Mouse (Mus musculus) layer of hippocampus, adult 9-10 months (tissue): ENCODE data around the gene Tmem100.

Source experiments
- DNase-seq: peaks from one replicate; pipeline ENCODE4 v3.0.0; 2022; ENCODE audit warnings: low spot score

Gene Tmem100

DNA sequence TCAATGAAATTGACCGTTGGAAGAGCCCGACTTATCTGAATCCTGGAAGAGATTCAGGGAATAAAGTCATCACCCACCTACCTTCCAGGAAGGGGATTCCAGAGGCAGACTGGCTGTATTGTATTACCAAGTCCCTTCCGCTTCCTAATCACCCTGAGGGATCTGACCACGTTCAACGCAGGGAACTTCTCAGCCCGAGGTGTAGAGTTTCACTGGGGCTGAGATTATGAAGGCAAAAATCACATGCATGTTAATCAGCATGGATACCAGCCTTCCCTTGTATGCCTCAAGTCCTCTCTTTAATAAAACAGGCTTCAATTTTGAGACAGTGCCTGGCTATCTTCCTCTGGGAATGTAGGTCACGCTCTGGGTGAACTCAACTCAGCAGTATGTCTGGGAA lies 14.9 kb upstream of the Tmem100 start:
- DNase-seq = no peak

DNA sequence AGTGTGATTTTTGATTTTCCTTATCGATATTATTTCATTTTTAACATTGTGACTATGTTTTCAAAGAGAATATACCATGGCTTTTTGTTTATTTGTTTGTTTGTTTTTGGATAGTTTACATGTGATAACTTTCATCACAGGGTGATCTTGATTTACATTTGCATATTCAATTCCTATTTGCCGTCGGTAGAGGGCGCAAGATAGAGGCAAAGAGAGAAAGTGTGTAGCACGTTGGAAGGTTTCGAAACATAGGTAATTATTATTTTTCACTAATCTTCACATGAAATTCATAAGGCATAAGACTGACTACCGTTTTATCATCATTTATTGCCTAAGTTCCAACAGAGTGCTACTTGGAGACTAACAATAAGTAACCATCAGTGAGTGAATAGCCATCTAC lies 11.0 kb upstream of the Tmem100 start:
- DNase-seq = peak; percentile 32

DNA sequence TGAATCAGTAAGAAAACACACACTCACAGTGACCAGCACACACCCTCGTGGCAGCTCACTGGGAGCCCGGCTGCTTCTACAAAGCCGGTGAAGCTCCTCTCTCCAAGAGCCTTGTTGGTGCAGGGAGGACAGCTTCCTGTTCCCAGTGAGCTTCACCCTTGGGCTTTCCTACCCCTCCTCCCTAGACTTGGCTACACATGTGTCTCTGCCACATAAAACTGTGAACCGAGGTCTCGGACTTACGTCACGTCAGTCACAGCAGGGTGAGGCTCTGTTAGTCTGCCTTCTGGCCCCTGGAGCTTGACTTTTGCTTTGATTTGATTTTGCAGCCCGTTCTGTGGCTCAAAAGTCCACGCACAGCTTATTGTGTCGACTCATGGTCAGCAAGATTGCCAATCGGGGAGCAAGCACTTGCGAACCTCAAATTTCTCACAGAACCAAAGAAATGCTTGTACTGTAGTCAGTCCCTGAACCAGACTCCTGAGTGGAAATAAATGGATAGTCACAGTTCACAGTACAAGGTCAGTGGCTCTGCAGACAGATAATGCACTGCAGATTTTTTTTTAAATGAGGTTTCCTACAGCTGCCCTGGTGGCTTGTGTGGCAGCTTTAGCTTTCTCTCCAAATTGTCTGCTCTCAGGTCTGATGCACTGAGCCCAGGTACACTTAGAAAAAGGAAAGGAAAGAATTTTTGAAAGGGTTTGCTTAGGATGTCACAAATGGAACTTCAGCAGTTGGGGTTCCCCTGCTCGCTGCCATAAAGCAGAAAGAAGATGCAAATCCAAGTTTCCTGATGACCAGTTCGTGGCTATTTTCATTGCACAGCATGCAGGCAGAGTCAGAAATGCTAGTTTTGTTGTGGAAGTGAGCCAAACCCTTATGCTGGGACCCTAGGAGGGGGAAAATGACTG lies 4.0 kb upstream of the Tmem100 start:
- DNase-seq = no peak

DNA sequence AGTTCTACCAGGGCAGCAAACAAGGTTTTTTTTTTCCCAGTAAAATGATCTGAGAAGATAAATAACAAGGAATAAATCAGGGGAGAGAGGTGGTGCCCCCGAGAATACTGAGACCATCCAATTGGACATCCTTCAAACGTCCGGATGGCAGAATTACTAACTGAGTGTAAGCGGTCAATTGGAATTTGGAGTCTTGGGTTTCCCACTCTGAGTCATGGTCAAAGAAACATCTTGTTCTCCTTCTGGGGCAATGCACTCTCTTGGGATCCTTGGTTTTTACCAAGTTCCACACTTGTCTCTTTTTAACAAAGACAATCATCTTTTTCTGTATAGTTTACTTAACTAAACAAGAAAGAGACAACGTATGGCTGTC lies 3.4 kb upstream of the Tmem100 start:
- no peak for DNase-seq

DNA sequence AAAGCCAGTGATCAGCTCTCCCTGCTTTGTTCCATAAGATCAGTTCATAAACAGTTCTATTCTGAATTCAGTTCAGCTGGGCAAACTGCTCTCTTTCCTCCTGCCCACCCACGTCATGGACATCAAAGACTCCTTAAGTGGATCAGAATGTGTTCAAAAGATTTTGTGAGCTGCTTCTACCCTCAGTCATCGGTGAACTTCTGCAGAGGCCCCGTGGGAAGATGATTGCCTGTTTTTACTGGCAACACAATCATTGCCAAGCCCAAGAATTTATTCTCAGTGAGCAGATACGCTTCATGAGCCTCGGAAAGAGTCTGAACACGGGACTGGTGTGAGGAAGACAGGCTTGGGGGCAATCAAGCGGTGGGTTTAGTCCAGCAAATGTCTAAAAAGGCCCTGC lies 2.9 kb upstream of the Tmem100 start:
- no peak for DNase-seq

DNA sequence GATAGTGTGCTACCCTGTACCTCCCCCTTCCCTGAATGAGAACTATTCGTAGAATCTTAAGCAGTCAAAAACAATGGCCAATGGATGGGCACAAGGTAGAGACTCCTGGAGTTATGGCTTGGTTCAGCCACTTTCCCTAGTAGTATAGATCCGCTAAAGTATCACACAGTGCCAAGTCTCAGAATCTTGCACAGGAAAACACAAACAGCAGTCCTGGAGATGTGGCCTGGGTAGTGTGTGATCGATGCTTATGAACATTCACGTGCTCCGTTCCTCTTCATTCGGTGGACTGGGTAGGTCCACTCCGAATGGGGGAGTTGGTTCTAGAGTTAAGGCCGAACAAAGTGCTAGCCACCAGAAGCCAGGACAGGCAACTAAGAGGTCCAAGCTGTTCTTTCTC lies 1.4 kb upstream of the Tmem100 start:
- no peak for DNase-seq

DNA sequence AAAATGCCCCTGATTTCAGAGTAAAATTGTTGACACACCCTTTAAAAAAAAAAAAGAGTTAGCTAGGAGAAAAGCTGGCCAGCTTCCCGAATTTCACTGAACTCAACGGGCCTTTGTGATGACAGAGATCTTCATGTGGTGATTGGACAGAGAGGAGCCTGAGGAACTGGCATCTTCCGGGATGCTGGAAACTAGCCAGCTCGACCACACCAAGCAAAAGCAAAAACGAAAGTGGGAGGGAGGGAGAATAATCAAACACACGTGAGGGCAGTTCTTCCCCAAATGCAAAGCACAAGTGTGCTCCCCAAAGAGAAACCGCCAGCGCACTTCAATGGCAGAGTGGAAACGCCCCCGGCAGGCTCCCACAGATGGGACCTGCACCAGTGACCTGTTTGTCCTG lies 794 bp upstream of the Tmem100 start:
- DNase-seq = no peak

DNA sequence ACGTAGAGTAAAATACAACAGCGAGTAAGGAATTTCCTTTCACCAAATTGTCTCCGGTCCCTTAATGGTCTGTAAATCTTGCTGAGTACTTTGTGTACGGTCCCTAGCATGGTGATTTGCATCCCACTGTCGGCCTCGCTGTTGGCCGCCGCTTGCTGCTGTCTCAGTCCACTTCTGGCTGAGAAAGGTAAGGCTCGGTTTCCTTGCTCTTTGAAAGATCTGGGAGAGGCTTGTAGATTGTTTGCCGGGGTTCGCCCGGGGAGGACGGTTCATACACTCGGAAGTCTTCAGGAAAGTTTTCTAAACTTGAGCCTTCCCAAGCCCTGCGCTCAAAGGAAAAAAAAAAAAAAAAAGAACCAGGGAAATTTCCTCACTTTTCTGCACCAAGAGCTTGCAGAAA lies 409 bp downstream of the Tmem100 start:
- DNase-seq = no peak

DNA sequence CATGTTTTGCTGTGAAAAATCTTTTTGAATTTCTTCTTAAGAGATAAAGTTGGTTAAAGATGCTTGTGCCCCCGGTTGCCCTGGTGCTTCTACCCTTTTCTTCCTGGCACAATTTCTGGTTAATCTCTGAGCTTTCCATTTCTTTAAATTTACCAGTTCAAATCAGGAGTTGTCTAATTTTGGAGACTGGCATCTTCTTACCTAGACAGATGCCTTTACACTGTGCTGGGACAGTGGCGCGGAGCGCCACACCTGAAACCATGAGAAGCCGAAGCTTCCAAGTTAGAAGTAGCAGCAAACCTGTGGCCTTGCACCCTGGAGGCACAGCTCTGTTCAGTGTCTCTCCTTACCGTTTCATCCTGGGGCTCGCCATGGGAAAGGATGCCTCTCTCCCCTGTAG lies 928 bp downstream of the Tmem100 start:
- DNase-seq = no peak

DNA sequence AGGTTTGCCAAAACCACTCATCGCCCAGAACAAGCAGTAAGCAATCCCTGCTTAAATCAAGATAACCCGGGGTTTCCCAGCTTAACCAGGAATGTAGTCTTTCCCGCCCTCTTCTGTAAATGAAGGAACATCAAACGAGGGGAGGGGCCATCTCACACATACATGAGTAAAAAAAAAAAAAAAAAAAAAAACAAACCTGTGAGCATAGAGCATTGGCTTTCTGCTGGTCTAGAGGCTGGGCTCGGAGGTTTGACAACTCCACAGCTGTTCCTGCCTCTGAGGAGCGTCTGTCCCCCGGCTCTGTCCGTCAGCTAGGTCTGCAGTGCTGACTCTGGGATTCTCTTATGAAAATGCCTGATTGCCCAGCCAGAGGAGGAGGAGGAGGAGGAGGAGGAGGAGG lies 2.7 kb downstream of the Tmem100 start:
- no peak for DNase-seq

DNA sequence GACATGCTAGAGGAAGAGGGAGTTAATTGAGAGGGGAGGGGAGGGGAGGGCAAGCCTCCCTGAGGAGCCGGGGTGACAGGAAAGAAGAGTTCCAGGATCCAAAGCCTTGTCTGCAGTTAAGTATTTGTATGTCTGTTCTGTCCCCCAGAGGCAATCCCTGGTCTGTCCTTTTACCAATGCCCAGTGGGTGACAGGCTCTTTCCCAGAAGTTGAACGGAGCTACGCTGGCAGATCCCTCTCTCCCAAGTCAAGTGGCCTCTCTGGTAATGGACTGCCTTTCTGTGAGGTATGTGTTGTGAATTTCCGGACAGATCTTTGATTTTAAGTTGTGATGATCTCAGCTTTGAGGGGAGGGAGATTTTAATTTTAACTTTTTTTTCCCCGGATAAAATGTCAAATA lies 3.3 kb downstream of the Tmem100 start:
- DNase-seq = no peak

DNA sequence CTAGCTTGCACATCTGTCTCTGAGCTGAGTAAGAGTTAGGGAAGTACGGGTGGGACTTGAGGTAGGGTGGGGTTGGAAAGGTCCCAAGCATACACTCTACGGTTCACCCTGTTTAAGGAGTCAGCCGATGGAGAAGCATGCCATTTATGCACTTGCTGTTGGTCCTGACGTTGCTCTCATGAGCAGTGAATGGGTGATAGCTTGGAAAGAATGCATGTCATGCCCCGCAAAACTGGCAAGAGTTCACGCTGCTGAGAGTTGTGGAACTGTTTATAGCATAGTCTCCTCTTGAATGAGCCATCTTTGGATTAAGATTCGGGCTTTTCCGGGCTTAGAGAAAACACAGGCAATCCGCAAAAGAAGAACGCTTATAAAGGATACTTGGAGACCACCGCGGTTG lies 4.5 kb downstream of the Tmem100 start:
- DNase-seq = no peak

DNA sequence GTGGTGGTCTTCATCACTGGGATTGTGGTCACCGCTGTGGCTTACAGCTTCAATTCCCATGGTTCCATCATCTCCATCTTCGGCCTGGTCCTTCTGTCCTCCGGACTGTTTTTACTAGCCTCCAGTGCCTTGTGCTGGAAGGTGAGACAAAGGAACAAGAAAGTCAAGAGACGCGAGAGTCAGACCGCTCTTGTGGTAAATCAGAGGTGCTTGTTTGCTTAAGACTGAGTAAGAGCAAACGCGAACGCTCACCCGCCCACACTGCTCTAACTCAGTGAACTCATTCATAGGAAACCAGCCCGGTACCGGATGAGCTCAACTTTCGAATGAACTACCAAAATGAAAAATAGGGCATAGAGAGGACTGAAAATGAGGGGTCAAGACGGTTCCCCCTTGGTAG lies 5.4 kb downstream of the Tmem100 start:
- no peak for DNase-seq

DNA sequence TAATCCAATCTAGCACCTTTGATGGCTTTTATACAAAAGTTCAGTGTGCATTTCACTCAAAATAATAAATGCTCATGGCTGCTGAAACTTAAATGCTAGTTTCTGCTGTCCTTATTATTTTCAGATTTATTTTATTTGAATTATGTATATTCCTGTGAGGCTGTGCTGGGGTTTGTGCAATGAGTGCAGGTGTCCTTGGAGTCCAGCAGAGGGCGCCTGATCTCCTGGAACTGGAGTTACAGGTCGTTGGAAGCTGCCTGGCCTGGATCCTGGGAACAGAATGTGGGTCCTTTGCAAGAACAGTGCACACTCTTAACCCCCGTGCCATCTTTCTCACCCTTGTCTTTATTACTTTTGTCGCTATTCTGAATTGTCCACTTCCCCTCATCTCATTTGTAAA lies 6.3 kb downstream of the Tmem100 start:
- DNase-seq = no peak

DNA sequence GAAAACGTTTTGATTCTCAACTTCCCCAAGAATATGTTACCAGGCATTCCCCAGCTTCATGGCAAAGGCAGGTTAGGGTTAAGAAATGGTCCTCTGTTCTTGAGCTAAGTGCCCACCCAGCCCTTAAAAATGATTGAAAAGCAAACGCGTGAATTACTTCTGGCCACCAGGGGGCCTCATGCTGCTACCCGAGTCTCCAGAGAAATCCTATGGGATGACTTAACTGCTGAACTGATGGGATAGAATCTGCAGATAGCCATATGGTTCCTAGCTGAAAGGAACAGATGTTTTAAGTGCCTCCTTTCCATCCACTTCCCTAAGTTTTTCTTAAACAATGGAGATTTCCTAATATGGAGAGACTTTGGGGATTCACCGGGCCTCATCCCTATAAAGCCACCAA lies 7.9 kb downstream of the Tmem100 start:
- DNase-seq = no peak

DNA sequence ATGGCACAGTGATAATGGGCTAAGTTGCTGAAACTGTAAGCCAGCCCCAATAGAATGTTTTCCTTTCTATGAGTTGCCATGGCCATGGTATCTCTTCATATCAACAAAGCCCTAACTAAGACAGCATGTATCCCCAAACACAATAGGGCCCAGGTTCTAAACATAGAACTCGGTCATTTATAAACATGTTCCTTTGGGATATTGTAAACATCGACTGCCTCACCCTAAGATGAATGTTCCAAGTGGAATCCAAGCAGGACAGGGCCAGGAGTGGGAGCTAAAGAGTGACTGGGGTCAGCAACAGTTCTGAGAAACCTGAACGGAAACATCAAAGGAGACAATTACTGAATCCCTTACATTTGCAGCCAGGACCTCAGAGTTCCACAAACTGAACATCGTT lies 14.3 kb downstream of the Tmem100 start:
- no peak for DNase-seq

DNA sequence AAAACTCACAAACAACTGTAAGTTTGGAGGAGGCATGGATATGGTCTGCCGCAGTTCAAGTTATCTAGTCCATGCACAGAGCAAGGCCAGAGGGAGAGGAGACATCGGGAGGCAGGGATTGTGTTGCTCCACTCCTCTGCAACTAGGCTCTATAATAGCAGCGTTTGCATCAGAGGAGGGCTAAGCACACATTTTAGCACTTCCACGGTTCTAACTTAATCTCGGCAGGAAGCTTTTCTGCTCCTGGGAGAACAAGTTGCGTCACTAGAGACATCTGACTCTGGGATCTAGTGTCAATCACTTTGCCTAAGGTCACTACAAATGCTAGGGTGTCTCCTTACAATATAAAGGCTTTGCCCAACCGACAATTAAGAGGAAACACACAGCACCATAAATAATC lies 16.1 kb downstream of the Tmem100 start:
- no peak for DNase-seq

DNA sequence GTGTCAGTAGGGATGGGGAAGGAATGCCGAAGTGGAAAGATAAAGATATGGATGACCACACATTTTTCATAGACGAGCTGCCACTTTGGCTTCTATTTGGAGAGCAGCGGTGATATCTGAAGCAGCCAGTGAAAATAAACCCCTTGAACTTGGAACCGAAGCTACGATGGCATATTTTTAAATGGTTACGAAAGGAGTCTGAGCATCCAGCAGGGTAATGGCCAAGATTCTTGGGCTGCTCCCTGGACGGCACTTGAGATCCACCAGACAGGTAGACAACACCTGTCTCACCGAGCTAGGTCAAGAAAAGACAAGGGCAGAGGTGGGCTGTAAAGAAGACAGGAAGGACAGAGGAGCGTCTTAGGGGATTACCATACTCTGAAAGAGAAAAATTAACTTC lies 17.1 kb downstream of the Tmem100 start:
- DNase-seq = no peak

DNA sequence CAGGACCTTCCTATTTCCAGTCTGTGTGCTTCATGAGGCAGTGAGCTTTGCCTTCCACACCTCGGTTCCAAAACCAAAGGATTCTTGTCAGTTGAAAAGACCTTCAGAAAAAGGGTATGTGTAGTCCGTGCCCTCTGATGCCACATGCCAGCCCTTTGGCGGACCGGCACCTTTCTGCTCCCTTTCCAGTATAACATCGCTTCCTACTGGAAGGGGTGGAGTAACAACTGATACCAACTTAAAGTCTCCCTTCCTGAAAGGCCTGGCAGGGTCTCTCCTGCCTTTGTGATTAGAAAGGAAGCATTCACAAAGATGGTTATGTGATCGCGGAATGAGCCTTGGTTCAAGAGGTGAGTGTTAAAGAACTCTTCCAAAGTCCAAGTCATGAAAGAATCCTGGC lies 19.9 kb downstream of the Tmem100 start:
- no peak for DNase-seq

DNA sequence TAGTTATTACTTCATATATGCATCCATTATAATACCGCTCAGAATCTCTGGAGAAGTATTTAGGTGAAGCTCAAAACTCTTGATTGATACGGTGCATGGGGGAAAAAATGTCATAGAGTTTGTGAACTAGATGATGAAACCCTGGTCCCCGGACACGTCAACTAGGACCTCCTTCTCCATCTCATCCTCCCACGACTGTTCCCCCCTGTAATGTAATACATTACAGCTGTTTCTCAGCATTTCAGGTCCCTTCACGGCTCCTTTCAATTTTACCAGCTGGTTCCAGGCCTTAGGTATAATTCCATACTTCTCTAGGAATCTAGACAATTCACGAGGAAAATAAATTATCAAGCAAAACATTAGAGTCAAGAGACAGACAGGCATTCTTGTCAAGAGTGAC lies 22.6 kb downstream of the Tmem100 start:
- DNase-seq = no peak

DNA sequence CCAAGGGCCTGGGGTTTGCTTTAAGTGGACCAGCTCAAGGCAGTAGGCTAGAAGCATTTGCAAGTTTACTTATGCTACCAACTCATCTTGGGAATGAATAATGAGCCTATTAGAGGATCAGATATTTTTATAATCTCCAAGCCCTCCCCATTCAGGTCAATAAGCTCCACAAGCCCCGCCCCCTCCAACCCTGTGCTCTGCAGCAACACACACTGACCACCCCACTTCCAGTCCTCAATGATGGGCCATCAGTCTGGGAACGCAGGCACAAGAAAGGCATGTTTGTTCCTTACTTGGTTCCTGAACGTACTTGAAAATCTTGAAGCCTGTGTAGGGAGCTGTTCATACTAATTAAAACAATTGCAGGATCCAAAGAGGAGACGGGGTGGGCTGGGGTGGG lies 23.7 kb downstream of the Tmem100 start:
- DNase-seq = no peak

DNA sequence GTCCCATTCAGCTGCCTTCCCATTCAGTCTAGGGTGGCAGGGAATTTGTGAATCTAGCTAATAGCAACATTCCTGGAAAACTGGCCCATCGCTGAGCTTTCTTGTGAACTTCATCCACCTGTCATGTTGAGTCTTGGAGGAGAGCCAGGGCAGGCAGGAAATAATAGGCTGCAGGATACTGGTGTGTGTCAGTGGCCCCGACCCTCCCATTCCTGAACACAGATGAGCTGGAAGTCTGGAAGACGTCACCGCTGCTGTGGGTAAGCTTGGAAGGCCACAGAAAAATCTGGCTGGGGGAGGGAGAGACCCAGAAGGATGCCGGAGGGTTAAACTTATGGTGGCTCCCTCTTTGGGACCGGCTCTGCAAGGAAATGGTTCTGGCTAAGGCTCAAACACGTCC lies 24.3 kb downstream of the Tmem100 start:
- DNase-seq = no peak

DNA sequence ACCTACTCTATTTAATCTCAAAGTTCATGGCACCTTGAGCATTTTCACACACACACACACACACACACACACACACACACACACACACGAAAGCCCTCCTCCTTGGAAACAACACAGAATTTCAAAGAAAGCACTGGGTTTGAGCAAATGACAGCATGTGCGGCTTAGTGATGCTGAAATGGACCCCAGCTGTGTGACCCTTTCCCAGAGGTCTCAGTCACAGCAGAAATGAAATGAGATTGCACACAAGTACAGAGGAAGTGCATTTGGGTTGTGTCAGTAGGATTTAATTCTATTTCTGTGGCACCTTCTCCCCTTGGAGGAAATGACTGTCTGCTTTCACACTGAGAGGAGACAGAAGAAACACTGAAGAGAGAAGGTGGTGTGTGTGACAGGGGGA lies 26.9 kb downstream of the Tmem100 start:
- DNase-seq = peak; percentile 21

DNA sequence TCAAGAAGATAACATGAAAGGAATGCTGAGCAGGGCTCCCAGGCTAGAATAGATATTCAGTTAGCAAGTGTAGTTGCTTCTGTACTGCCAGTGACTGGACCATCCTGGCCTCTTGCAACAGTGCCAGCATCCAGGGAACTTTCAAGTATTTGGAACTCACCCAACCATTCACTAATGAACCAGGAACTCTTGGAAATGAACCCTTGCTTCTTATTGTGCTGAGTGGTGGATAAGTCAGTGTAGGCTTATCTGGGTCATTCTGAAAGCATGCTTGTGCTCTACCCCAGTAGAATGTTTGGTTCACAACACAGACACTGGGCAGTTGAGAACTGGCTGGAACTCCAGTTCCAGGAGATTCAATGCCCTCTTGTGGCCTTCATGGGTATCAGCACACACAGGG lies 29.1 kb downstream of the Tmem100 start:
- no peak for DNase-seq
